Mouse (Mus musculus) thymus, adult 2 months (tissue): ENCODE measurements around the gene Anln.

Experiments used
- CTCF ChIP-seq: fragments of 200-500 bp; IDR thresholded peaks from 2 replicates; pipeline ENCODE4 v1.5.1; 2012; ENCODE audit warnings: mild to moderate bottlenecking, control low read depth, low read length, moderate library complexity, borderline replicate concordance; ENCODE audit not compliant: control insufficient read depth, poor library complexity, insufficient read depth; ENCODE audit errors: extremely low read depth
- POLR2A ChIP-seq: fragments of 200-500 bp; IDR thresholded peaks from 2 replicates; pipeline ENCODE4 v1.6.1; 2012; ENCODE audit warnings: mild to moderate bottlenecking, low read length, control low read depth, moderate library complexity; ENCODE audit not compliant: control insufficient read depth, poor library complexity, insufficient read depth; ENCODE audit errors: extremely low read depth

- TF ChIP-seq CTCF (no peak), POLR2A (no peak)
Measured at GRCm38 (mm10) chr9:22390390-22390789, 1.4 kb upstream of the Anln start.
